Mouse (Mus musculus) bone marrow macrophage, adult 2 months (primary cell): ENCODE measurements around the gene 6030458C11Rik. TPM values are rescaled to one million over a fixed set of nuclear protein-coding genes. Genes with fewer than 3 reads are reported as not detected.

Experiments used
- H3K27ac ChIP-seq: 2 replicates; pipeline ENCODE4 v1.5.1; 2012; ENCODE audit warnings: low read depth, low read length; ENCODE audit not compliant: insufficient read depth
- H3K4me1 ChIP-seq: 2 replicates; pipeline ENCODE4 v1.6.1; 2012; ENCODE audit warnings: low read length; ENCODE audit not compliant: control insufficient read depth, insufficient read depth
- H3K4me3 ChIP-seq: 2 replicates; pipeline ENCODE4 v1.5.1; 2012; ENCODE audit warnings: mild to moderate bottlenecking, low read length, moderate library complexity; ENCODE audit not compliant: insufficient read depth
- CTCF ChIP-seq: IDR thresholded peaks from 2 replicates; pipeline ENCODE4 v1.5.1; 2012; ENCODE audit warnings: low read depth, mild to moderate bottlenecking, low read length, moderate library complexity
- POLR2A ChIP-seq: IDR thresholded peaks from 2 replicates; pipeline ENCODE4 v1.6.1; 2012; ENCODE audit warnings: mild to moderate bottlenecking, low read depth, low read length, borderline replicate concordance
- polyA plus RNA-seq: library from polyadenylated mRNA; stranded (reverse); fragments of >200 nt; gene quantifications from 2 replicates; pipeline ENCODE4 v1.2.4, GENCODE M21; 2012; ENCODE audit not compliant: missing spikeins, insufficient read depth, insufficient read length

Gene 6030458C11Rik
- polyA plus RNA-seq, 1 experiment = 18.6 TPM

- H3K4me3 ChIP-seq = no peak overlapping the region
- TF ChIP-seq CTCF (no peak), POLR2A (no peak)
- no peaks in the 10 kb centered on the region for H3K4me1 ChIP-seq
- H3K27ac ChIP-seq = no peak overlapping the region
Measured at GRCm38 (mm10) chr15:12798043-12798442, 26.4 kb downstream of the 6030458C11Rik start.

- TF ChIP-seq CTCF (no peak), POLR2A (no peak)
- no peak overlapping the region for H3K4me3 ChIP-seq
Measured at GRCm38 (mm10) chr15:12795909-12796470, 28.5 kb downstream of the 6030458C11Rik start.

GRCm38 (mm10) chr15:12795457-12795894 lies 29.0 kb downstream of the 6030458C11Rik start:
- H3K4me1 ChIP-seq = no peaks in the 10 kb centered on the region
- no peak overlapping the region for H3K4me3 ChIP-seq
- no peak for TF ChIP-seq POLR2A
- TF ChIP-seq CTCF = no peak
- no peak overlapping the region for H3K27ac ChIP-seq

More at GRCm38 (mm10) chr15:12795909-12796470, 28.5 kb downstream of the 6030458C11Rik start:
- no peaks in the 10 kb centered on the region for H3K4me1 ChIP-seq
- no peak overlapping the region for H3K27ac ChIP-seq

GRCm38 (mm10) chr15:12794311-12794710 lies 30.1 kb downstream of the 6030458C11Rik start:
- TF ChIP-seq POLR2A (no peak), CTCF (no peak)
- no peak overlapping the region for H3K4me3 ChIP-seq
- H3K27ac ChIP-seq = no peak overlapping the region
- H3K4me1 ChIP-seq = no peaks in the 10 kb centered on the region

- TF ChIP-seq POLR2A (no peak), CTCF (no peak)
- H3K4me1 ChIP-seq = no peaks in the 10 kb centered on the region
- H3K4me3 ChIP-seq = no peak overlapping the region
- H3K27ac ChIP-seq = no peak overlapping the region
Measured at GRCm38 (mm10) chr15:12789406-12789867, 35.0 kb downstream of the 6030458C11Rik start.

- Histone ChIP-seq H3K4me1 (no peaks in the 10 kb centered on the region), H3K4me3 (no peak overlapping the region), H3K27ac (no peak overlapping the region)
- TF ChIP-seq CTCF (no peak), POLR2A (no peak)
Measured at GRCm38 (mm10) chr15:12788536-12788935, 35.9 kb downstream of the 6030458C11Rik start.

GRCm38 (mm10) chr15:12781729-12782326 lies 42.6 kb downstream of the 6030458C11Rik start:
- no peaks in the 10 kb centered on the region for H3K4me1 ChIP-seq
- no peak overlapping the region for H3K27ac ChIP-seq
- no peak for TF ChIP-seq POLR2A
- no peak overlapping the region for H3K4me3 ChIP-seq

GRCm38 (mm10) chr15:12781296-12781695 lies 43.2 kb downstream of the 6030458C11Rik start:
- Histone ChIP-seq H3K4me3 (no peak overlapping the region), H3K27ac (no peak overlapping the region), H3K4me1 (no peaks in the 10 kb centered on the region)
- TF ChIP-seq POLR2A (no peak), CTCF (no peak)

GRCm38 (mm10) chr15:12774149-12774753 lies 50.2 kb downstream of the 6030458C11Rik start:
- Histone ChIP-seq H3K4me1 (no peaks in the 10 kb centered on the region), H3K4me3 (no peak overlapping the region), H3K27ac (no peak overlapping the region)
- TF ChIP-seq CTCF = no peak
- no peak for TF ChIP-seq POLR2A

GRCm38 (mm10) chr15:12770958-12771357 lies 53.5 kb downstream of the 6030458C11Rik start:
- no peak overlapping the region for H3K27ac ChIP-seq

More at GRCm38 (mm10) chr15:12770958-12771357, 53.5 kb downstream of the 6030458C11Rik start:
- H3K4me3 ChIP-seq = no peak overlapping the region
- TF ChIP-seq POLR2A (no peak), CTCF (no peak)
- no peaks in the 10 kb centered on the region for H3K4me1 ChIP-seq
